Mouse (Mus musculus) E14TG2a.4 (cell line): ENCODE measurements around the gene Mocs3.

Experiments used
- CTCF ChIP-seq: conservative IDR thresholded peaks from 2 replicates; pipeline ENCODE4 v1.5.1; 2014; ENCODE audit warnings: low read length
- POU5F1 ChIP-seq: IDR thresholded peaks from 2 replicates; pipeline ENCODE4 v1.6.1; 2014; ENCODE audit warnings: low read length, borderline replicate concordance

GRCm38 (mm10) chr2:168281582-168281981, 51.2 kb downstream of the Mocs3 start, which contains the start of gene Kcng1:
- no peak for TF ChIP-seq CTCF
- TF ChIP-seq POU5F1 = no peak
